Mouse (Mus musculus) liver, embryonic 11.5 days (tissue): ENCODE data around the gene Ccdc81. TPM values are rescaled to one million over a fixed set of nuclear protein-coding genes. Genes with fewer than 3 reads are reported as not detected.

Experiments
- ATAC-seq: fragments of 200-750 bp; cut with Nextera tagmentation; replicated peaks from 2 replicates; pipeline ENCODE4 v1.8.0; 2017; ENCODE audit warnings: moderate number of reproducible peaks, mild to moderate bottlenecking, moderate TSS enrichment, moderate library complexity; ENCODE audit not compliant: low FRiP score
- DNase-seq: peaks from one replicate; pipeline ENCODE4 v3.0.0-alpha.2; 2017; ENCODE audit warnings: low spot score
- H3K27ac ChIP-seq: fragments of 300-500 bp; sonication (generic); 2 replicates; pipeline ENCODE4 v1.5.1; 2014; ENCODE audit warnings: mild to moderate bottlenecking, low read depth, low read length, control low read depth
- H3K27me3 ChIP-seq: fragments of 300-500 bp; sonication (generic); replicated peaks from 2 replicates; pipeline ENCODE4 v1.6.1; 2014; ENCODE audit warnings: low read length, mixed read lengths; ENCODE audit not compliant: control insufficient read depth, insufficient read depth
- H3K36me3 ChIP-seq: fragments of 300-500 bp; sonication (generic); 2 replicates; pipeline ENCODE4 v1.6.1; 2014; ENCODE audit warnings: mild to moderate bottlenecking, low read length, moderate library complexity, mixed read lengths; ENCODE audit not compliant: control insufficient read depth, insufficient read depth
- H3K4me1 ChIP-seq: fragments of 300-500 bp; sonication (generic); replicated peaks from 2 replicates; pipeline ENCODE4 v1.6.1; 2014; ENCODE audit warnings: low read length, mixed read lengths; ENCODE audit not compliant: control insufficient read depth, insufficient read depth
- H3K4me2 ChIP-seq: fragments of 300-500 bp; sonication (generic); 2 replicates; pipeline ENCODE4 v1.6.1; 2014; ENCODE audit warnings: mild to moderate bottlenecking, control low read depth, moderate library complexity
- H3K4me3 ChIP-seq: fragments of 300-500 bp; sonication (generic); 2 replicates; pipeline ENCODE4 v1.5.1; 2014; ENCODE audit warnings: low read depth, low read length, control low read depth
- H3K9ac ChIP-seq: fragments of 300-500 bp; sonication (generic); 2 replicates; pipeline ENCODE4 v1.6.1; 2014; ENCODE audit warnings: low read depth, low read length, control low read depth
- H3K9me3 ChIP-seq: fragments of 300-500 bp; sonication (generic); 2 replicates; pipeline ENCODE4 v1.6.1; 2016; ENCODE audit warnings: low read length, inconsistent platforms, mixed read lengths; ENCODE audit not compliant: control insufficient read depth
- WGBS: fragments of 180-500 bp; shearing (Covaris S2); extraction: QIAGEN DNeasy Blood & Tissue Kit; methylation state at CpG from one replicate; pipeline ENCODE4 v1.1.7; 2014; 5-methylcytosine and 5-hydroxymethylcytosine counted together
- polyA plus RNA-seq: library from polyadenylated mRNA; unstranded; fragments of >200 nt; fragmentation: Nextera tagmentation; extraction: Ambion mirVana; gene quantifications from 2 replicates; pipeline ENCODE4 v1.2.1, GENCODE M21; 2014

Gene Ccdc81
- polyA plus RNA-seq: 0.06 TPM in 1 of 2 replicates, not detected in the other

GRCm38 (mm10) chr7:89903442-89904343 lies at the start of gene Ccdc81:
TSS of gene Ccdc81 (minus strand) at chr7:89903629.
- DNase-seq: no peak
- no peaks in the 10 kb centered on the region for H3K9me3 ChIP-seq
- ATAC-seq: no peak
- no peaks in the 10 kb centered on the region for H3K27me3 ChIP-seq
- 50% methylated on average over 22 of the region's 22 CpGs for WGBS
- no peak within 1 kb of the TSS for H3K9ac ChIP-seq
- no peaks in the 10 kb centered on the region for H3K4me1 ChIP-seq
- H3K27ac ChIP-seq: no peak within 1 kb of the TSS
- no peak within 1 kb of the TSS for H3K4me3 ChIP-seq
- H3K36me3 ChIP-seq: no peaks in the 10 kb centered on the region
- peak within 1 kb of the TSS; percentile 20; the same call in 1 of the 2 replicates for H3K4me2 ChIP-seq

GRCm38 (mm10) chr7:89949403-89949802 lies 46.0 kb upstream of the Ccdc81 start:
- no peaks in the 10 kb centered on the region; the same call in 1 of the 2 replicates for H3K36me3 ChIP-seq
- DNase-seq (no peak), ATAC-seq (no peak)
- WGBS: 43% methylated on average over 4 of the region's 4 CpGs
- H3K27me3 ChIP-seq: no peaks in the 10 kb centered on the region
- no peak overlapping the region for H3K27ac ChIP-seq
- no peak overlapping the region for H3K4me2 ChIP-seq
- H3K9me3 ChIP-seq: no peaks in the 10 kb centered on the region
- H3K4me1 ChIP-seq: no peaks in the 10 kb centered on the region
- no peak overlapping the region for H3K4me3 ChIP-seq
- no peak overlapping the region for H3K9ac ChIP-seq

GRCm38 (mm10) chr7:89948026-89948425 lies 44.6 kb upstream of the Ccdc81 start:
- no peaks in the 10 kb centered on the region for H3K27me3 ChIP-seq
- WGBS: 80% methylated on average over 7 of the region's 7 CpGs
- no peaks in the 10 kb centered on the region for H3K36me3 ChIP-seq
- H3K9me3 ChIP-seq: no peaks in the 10 kb centered on the region
- ATAC-seq (no peak), DNase-seq (no peak)
- no peak overlapping the region for H3K4me2 ChIP-seq
- no peak overlapping the region for H3K9ac ChIP-seq
- H3K4me3 ChIP-seq: no peak overlapping the region
- H3K4me1 ChIP-seq: no peaks in the 10 kb centered on the region
- H3K27ac ChIP-seq: no peak overlapping the region

GRCm38 (mm10) chr7:89940571-89941463 lies 37.4 kb upstream of the Ccdc81 start, which contains the start of gene Hikeshi:
TSS of gene Hikeshi (minus strand) at chr7:89941204.
- Histone ChIP-seq H3K4me3 (peak within 1 kb of the TSS; percentile 78), H3K9me3 (no peaks in the 10 kb centered on the region), H3K4me1 (peaks cover 5% of the 10 kb centered on the region; the same call in 1 of the 2 replicates), H3K9ac (peak within 1 kb of the TSS; percentile 72), H3K27ac (peak within 1 kb of the TSS; percentile 49), H3K4me2 (peak within 1 kb of the TSS; percentile 79), H3K36me3 (no peaks in the 10 kb centered on the region), H3K27me3 (no peaks in the 10 kb centered on the region)
- WGBS: under 1% methylated on average over 45 of the region's 45 CpGs
- DNase-seq: peak; percentile 88
- ATAC-seq: peak; percentile 99

- H3K36me3 ChIP-seq: no peaks in the 10 kb centered on the region
- no peak overlapping the region for H3K27ac ChIP-seq
- peaks cover 5% of the 10 kb centered on the region; the same call in 1 of the 2 replicates for H3K4me1 ChIP-seq
- H3K9ac ChIP-seq: peak overlapping the region; percentile 72
- 51% methylated on average over 15 of the region's 15 CpGs for WGBS
- ATAC-seq (no peak), DNase-seq (no peak)
- H3K4me3 ChIP-seq: peak overlapping the region; percentile 78
- H3K4me2 ChIP-seq: peak overlapping the region; percentile 79
- H3K27me3 ChIP-seq: no peaks in the 10 kb centered on the region
- no peaks in the 10 kb centered on the region for H3K9me3 ChIP-seq
Measured at GRCm38 (mm10) chr7:89939497-89940353, 36.3 kb upstream of the Ccdc81 start.

- no peak overlapping the region for H3K4me2 ChIP-seq
- H3K4me1 ChIP-seq: no peaks in the 10 kb centered on the region
- H3K4me3 ChIP-seq: no peak overlapping the region
- H3K9ac ChIP-seq: no peak overlapping the region
- no peaks in the 10 kb centered on the region for H3K27me3 ChIP-seq
- H3K27ac ChIP-seq: no peak overlapping the region
- ATAC-seq: no peak
- WGBS: 94% methylated on average over 15 of the region's 15 CpGs
- no peaks in the 10 kb centered on the region for H3K9me3 ChIP-seq
- no peaks in the 10 kb centered on the region for H3K36me3 ChIP-seq
- no peak for DNase-seq
Measured at GRCm38 (mm10) chr7:89923441-89924180, 20.2 kb upstream of the Ccdc81 start.

GRCm38 (mm10) chr7:89917776-89918175 lies 14.3 kb upstream of the Ccdc81 start:
- Histone ChIP-seq H3K36me3 (peaks cover 10% of the 10 kb centered on the region), H3K4me3 (no peak overlapping the region), H3K9ac (no peak overlapping the region), H3K4me1 (no peaks in the 10 kb centered on the region), H3K9me3 (no peaks in the 10 kb centered on the region), H3K4me2 (no peak overlapping the region), H3K27ac (no peak overlapping the region), H3K27me3 (no peaks in the 10 kb centered on the region)
- no peak for DNase-seq
- WGBS: 85% methylated on average over 4 of the region's 4 CpGs
- ATAC-seq: no peak
